Mouse (Mus musculus) cerebellum, adult 18-20 months (tissue): Measurements from ENCODE around the gene Tada2b.

ENCODE experiments used
- DNase-seq, 2 experiments: peaks; one replicate each; pipeline ENCODE4 v3.0.0; 2021

Gene Tada2b

DNA sequence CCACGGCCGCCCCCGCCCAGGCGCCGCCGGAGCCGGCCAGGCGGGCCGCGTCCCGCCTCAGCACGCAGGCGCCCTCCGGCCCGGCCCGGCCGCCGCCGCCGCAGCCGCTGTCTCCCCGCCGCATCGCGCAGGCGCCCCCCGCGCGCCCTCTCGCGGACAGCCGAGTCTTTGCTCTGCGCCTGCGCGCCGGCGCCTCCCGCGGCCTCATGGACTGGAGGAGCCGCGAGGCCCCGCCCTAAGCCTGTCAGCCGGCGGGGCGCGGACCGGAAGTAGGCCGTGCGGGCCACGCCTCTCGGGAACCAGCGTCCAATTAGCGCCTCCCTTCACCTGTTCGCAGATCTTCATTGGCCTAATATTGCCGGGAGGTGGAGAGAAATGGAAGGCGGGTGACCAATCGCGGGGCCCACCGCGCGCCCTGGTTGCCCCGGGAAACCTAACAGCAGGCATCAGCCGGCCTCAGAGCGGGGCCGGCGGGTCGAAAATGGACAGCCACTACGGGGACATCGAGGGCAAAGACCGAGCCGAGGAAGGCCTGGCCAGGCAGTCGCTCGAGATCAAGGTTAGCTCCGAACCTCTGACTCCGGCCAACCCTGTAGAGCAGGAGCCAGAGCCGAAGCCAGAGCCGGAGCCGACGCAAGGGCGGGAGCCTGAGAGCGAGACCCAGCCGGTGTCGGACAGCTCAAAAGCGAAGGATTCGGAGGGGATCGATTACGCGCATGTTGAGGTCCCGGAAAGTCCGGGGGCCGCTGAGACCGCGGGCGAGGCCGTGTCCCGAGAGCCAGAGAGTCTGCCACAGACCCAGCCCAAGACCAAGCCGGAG is at the start of gene Tada2b, which contains the start of gene Ccdc96:
Gene Tada2b (minus strand): TSS at position 115 of the 820 bp plus-strand sequence.
Gene Ccdc96 (plus strand): TSS at position 418 of the 820 bp plus-strand sequence.
- DNase-seq, result peak; percentile 98 to 99

DNA sequence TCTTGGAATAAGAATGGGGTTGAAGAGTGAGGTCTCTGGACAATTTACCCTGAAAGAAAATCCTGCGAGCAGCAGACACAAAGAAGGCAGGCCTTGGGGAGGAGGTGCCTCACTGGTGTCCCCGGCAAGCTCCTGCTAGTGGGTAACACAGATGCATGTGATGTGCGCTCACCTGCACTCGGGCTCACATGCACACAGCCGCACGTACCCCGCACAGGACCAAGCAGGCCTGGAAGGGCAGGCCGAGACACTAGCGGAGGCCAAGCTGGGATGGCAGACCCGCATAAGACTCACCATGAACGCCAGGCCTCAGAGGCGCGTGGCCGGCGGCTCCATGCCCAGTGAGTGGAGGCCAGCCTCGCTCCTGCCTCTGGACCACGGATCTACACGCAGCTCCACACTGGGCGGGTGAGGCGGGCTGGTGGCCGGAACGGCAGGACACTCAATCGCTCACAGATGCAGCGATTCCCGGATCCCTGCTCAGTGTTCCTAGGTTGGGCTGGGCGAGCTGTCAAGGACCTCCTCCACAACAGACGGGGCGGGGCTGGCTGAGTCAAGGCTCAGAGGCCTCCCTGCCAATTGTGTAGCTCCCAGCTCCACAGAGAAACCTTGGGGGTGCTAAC is 46.2 kb upstream of the Tada2b start:
- DNase-seq, result peak; percentile 94 to 97

DNA sequence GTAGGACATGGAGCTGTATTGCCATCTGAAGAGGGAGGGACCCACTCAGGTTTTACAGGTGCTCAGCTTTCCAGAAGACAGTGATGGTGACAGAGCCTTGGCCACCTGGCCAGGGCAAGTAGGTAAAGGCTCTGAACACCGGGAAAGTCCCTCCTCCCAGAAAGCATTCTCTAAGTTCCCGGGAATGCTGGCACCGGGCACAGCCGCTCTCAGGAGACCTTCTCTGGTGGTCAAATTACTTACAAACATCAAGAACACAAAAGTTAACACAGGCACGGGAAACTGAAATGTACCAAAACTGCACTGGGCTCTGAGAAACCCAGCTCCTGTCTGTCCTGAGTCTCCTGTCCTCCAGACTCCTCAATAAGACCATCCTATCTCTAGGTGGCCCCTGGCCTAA is 45.6 kb upstream of the Tada2b start:
- DNase-seq, result no peak

DNA sequence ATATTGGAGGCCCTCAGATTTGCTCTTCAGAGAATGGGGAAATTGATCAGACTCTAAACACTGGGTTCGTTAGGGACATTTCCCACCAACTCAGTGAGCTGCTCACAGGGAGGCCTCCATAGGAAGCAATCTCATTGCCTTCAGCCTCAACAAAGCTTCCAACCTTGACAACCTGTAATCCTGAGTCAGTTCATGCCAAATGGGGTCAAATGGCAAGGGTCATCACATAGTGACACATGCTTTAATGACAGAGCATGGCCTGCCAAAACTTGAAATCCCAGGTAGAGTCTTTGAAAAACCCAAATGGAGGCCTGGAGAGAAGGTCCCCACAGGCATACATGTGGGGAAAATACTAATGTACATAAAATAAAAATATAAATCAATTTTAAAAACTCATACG is 42.8 kb upstream of the Tada2b start:
- no peak for DNase-seq

DNA sequence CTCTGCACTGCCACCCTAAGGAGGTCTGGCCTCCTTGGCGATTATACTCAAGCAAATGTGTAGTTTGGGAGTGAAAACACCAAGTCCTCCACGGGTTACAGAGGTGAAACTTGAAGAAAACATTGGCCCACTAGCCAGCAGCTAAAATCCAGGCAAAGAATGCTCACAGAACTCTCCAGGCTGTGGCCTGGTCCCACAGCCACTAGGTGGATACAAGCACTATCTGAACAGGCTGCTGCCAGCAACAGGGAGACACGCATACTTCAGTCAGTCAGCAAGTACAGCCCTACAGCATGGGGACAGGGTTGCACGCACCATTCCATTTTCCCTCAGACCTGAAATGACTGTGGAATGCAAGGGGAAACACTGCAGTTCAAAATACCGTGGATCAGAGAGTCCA is 42.2 kb upstream of the Tada2b start:
- no peak for DNase-seq

DNA sequence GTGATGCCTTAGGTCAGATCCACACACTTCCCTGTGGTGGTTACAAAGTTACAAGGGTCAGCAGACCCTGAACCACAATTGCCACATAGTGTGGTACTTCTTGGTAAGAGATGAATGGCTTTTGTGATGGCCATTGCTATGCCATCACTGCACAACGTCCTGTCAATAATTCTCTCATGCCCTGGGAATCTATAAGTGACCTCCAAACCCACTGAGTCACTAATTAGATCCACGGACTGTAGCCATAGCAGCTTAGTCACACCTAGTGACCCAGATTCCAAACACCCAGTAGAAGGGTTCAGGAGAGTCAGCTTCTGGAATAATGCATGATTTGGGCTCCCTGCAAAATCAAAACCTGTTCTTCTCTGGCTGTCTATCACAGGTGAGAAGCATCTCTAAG is 41.1 kb upstream of the Tada2b start:
- DNase-seq, result no peak

DNA sequence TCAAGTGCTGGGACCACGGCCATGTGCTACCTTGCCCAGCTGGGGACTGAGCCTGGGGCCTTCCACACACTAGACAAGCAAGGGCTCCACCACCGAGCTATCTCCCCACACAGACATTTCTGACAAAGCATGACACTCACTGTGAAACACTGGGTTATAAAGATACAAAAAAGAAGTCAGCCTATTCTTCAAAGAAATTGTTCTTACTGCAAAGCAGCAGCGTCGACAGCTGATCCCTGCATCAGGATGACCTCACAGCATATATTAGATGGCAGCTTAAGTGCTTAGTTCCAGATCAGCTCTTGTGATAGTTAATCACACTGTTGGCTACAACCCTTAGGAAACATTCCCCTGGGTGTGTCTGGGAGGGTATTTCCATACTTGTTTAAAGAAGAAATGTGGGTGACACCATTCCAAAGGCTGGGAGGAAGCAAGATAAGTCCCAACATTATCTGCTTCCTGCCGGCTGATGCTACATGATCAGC is 39.2 kb upstream of the Tada2b start:
- DNase-seq, result no peak

DNA sequence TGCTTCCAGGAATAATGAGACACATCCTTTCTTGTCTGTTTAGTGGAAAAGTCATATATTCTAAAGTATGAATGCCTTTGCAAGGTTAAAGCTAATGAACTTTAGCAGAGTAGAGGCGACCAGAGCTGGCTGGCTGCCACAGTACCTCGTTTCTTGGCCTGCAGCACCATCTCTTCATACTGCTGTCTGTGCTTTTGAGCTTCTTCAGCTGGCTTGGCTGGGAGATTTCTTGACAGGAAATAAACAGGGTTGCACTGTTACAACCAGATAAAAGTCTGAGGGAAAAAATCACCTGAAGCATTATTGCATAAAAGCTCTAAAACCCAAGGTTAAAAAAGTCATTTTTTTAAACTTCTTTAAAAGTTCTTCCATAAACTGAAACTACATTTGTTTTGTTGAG is 38.7 kb upstream of the Tada2b start:
- no peak for DNase-seq

DNA sequence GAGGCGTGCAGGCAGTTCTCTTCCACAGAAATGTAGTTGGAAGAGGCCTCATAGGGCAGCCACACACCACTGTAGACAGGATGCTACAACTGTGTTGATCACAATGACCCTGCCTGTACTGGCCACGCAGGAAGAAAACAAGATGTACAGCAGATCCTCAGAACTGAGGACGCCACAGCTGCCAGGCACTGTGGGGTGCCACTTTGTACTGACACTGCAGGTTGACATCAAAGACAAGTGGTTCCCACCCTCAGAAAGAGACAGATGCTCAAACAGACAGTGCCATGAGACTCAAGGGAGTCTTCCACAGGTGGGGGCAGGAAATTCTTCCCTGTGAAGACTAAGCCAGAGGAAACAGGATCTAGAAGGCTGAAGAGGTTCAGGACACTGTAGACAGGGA is 35.7 kb upstream of the Tada2b start:
- DNase-seq, result no peak

DNA sequence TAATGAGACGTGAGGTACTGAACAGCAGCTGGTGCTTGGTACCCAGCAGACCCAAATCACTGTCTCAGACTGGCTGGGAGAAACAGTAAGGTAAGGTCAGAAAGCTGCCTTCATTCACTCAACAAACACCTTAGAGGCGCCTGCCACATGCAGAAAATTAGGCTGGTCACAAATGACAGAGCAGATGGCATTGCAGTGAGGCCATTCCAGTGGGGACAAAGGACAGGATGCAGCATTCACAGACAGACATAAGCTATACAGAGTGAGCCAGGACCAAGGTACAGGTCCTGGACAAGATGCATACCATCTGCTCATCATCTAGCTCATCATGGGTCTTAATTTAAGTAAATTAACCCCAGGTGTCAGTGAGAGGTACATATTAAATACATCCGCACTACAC is 33.5 kb upstream of the Tada2b start:
- DNase-seq, result peak; percentile 49 to 57

DNA sequence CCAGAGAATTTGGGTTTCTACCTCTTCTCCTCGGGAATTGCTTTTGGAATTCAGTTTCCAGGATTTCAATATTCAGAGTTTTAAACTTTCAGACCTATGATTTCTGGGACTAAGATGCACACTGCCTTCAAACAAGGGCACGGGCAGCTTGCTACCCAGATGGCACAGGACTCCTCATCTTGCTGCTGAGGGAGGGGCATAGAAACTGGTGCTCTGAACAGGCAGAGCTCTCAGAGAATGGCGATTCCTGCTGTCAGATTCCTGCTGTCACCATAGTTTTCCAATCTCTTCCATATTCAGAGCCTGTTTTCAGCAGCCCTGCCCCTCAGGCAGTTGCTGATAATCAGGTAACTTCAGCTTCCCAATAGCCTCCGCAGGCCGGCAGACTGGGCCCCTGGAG is 31.5 kb upstream of the Tada2b start:
- no peak for DNase-seq

DNA sequence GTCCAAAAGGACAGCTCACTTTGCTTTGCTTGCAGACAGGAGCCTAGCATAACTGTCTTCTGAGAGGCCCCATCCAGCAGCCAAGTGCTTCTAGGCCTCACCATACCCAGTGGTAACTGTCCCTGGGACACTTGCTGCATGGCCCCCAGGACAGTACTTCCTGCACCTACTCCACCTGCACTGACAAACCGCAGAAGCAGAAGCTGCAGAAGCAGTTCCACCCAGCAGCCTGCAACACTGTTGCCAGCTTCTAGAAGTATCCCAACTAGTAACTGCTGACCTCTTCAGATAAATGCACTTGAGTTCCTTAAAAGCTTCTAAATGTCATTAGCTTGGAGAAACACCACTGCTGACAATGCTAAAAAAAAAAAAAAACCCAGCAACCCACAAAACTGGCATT is 31.0 kb upstream of the Tada2b start:
- DNase-seq, result no peak

DNA sequence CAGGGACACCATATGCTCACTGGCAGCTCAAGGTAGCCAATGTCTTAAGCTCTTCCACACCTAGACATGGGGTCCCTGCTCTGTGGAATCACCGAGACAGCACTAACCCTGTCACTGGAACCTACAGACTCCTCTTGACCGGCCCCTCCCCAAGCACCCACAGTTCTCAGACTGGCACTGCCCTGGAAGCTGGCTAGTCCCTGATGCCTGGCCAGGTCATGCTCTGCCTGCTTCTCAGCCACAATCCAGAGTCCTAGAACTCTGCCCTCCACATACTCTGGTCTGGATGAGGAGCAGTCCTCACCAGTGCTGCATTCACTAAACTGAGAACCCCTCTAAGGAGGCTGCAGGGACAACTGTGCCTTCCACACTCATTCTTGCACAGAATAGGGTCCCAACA is 26.9 kb upstream of the Tada2b start:
- DNase-seq, result no peak

DNA sequence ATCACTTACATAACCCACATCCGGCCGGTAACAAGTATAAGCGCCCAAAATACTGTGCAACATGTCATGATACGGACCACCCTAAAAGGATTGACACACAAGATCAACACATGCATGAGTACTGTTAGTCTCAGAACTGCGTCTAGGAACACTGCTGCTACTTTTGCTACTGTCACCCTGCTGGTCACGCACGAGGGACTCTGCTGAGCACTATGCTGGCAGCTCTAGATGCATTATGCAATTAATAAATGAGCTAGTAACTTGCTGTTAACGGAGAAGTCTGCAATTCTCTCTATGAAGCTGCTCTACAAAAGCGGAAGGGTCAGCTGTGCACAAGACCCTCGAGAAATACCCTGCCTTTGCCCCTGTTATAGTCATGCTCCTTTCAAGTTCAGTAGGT is 24.3 kb upstream of the Tada2b start:
- no peak for DNase-seq

DNA sequence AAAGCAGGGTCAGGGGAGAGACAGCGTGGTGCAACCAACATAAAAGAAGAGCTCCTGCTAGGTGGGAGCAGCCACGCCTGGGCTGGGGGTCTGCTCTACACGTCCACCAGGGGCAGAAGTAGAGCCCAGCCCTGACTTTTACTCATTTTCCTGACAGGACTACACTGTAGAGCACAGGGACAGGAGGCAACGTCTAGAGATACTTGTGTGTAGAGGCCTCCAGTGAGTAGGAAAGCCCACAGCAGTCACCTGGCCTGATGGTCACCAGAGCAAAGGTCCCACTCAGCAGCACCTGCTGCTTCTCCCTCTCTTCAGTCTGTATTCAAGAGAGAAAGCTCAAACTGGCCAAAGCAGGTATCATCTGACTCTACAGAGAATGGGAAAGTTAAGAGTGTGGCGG is 21.6 kb upstream of the Tada2b start:
- DNase-seq, result no peak

DNA sequence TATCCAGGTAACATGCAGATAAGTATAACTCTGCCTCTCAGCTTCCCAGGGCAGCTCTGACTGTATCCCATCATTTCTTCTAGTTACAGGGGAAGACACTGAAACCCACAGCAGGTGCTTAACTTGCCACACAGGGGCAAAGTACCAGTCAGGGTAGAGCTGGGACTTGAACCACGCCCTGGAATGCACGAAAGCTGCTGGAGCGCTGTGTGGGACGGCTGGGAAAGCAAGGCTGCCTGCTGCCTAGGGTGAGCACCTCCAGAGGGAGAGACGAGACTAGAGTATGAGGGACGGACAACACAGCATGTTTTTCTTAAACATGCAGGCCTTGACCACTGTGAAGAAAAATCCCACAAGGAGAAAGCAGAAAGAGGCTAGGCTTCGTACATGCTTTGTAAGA is 21.1 kb upstream of the Tada2b start:
- DNase-seq, result no peak

DNA sequence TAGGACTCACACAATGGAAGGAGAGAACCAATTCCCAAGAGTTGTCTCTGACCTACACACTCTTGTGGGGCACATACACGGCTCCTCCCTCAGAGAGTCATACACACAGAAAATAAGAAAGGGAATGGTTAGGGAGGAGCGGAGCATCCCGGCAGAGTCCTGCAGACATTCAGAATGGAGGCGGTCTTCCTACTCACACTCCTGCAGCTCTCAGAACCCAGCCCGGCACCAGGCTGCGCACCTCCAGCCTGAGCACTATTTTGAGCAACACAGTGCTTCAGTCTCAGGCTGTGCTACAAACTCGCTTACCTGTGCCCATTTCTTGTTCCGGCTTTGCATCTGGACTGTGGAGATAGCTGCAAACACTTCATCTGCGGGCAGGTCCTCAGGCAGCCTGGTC is 10.6 kb upstream of the Tada2b start:
- no peak for DNase-seq

DNA sequence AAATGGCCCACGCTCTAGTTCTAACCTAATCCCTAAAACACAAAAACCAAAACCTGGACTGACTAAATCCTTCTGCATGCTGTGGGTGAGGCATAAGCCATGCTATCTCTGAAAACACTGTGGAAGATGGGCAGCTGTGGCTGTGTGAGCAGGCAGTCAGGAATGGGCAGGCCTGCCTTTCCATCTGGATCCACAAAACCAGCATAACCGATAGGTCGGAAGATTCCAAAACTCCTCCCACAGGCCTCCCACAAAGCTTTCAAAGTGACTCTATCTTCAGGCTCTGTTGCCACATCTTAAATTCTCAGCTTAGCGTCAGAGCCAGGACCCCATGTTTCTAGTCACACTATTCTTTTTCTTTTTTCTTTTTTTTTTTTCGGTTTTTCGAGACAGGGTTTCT is 9.8 kb upstream of the Tada2b start:
- no peak for DNase-seq

DNA sequence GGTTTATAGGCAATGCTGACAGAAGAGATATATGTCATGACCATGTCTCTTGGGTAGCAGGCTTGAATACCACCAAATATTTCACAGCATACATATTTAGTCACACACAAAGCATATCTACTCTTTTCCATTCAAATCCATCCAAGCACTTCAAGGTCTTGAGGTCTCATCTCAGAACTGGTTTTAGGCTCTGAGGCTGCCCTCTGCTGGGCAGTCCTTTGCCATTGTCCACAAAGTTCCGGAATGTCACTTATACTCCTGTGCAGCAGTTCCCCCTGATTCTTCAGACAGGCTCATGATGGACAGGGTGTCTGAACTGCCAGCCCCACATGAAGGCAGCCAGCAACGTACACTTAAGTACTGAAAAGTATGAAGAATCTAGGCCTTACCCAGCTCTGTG is 5.1 kb upstream of the Tada2b start:
- DNase-seq, result peak; percentile 29 to 39

DNA sequence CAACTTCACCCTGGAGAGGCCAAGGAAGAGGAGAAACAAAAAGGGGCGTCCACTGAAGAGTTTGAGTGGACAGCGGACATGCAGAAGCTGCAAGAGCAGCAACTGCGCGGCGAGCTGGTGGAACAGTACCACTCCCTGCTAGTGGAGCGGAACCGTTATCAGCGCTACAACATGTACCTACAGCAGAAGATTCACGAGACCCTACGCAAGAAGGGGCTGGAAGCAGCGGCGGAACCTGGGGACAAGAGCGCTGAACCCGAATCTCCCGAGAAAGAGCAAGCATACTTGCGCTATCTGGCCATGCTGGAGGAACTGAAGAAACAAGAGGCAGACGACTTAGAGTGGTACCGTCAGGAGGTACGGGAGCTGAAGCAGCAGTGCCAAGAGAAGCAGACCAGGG is 1.2 kb upstream of the Tada2b start:
- no peak for DNase-seq

DNA sequence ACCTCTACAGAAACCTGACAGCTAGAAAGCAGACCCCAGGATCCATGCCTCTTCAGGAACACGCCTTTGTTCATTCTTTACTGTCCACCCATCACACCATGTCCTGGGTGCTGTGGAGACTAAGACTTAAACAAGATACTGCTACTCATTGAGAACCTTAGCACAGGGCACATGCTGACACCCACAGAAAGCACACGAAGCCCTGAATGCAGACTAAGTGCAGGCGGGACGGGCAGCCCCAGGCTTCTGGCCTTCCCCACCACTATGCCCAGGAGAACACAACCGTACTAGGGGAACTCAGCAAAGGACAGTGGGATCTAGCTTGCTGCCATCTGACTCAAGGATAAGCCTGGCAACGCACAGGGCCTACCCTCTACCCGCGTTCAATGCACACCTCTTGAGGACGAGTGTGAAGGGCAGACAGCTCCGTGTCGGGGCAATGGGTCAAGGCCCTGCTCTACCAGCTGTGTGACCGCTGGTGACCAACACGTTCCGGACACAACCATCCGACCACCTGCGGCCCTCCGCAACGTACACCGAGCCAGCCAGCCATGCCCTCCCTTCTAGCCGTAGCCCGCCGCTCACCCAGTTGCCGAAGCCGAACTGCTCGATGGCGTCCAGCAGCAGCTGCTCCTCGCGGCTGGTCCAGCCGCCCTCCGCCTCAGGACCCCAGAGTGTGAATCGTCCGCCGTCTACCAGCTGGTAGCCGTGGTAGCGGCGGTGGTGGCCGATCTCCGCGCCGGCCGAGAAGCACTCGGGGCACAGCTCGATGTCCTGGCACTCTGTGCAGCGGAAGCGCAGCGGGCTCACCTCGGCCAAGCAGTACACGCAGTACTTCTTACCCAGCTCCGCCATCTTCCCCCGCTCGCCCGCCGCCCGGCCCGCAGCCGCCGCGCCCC is 633 bp downstream of the Tada2b start:
- peak in 1 of 2 experiments; percentile 58 for DNase-seq

DNA sequence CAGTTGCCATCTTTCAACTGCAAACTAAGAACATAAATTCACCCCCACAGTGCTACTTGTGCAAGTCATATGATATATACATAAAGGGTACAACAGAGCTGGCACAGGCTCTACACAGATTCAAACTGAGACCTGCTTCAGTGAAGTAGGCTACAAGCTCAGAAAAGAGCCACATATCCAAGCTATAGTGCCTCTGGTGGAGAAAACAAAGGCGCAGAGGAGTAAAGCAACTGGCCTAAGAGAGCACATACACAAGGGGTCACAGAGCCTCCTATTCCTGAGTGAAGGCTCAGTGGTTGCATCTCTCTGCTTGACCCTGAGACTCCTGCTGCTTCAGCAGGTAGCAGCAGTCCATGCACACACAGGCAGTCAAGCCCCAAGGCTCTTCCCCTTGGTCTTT is 3.0 kb downstream of the Tada2b start:
- no peak for DNase-seq

DNA sequence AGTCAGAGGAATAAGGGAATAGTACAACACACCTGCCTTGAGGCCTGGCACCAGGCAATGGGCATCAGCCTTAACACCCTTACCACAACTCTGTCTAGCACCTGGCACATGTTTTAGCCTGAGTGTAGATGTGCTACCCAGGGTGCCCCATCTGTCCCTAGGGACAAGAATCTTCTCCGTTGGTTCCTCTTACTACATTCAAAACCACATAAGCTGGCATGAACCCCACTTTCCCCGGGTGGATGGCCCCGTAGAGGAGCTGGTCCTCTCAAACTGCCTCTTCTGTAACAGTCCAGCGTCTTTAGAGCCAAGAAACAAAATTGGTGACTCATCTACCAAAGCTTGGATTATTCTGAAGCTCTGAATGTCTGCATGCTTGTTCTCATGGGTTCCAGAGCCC is 3.7 kb downstream of the Tada2b start:
- DNase-seq, result no peak
